Mouse (Mus musculus): ENCODE measurements around the gene Gjb3.

GRCm38 (mm10) chr4:127362520-127362919 is 31.9 kb upstream of the Gjb3 start:
- TF ChIP-seq CTCF (IDR thresholded peaks at IDR 0.05; ENCODE audit: control insufficient read depth, insufficient read depth, insufficient replicate concordance, low read depth, low read length) (no peak), POLR2A (IDR thresholded peaks at IDR 0.05; ENCODE audit: control insufficient read depth, low read depth, low read length) (no peak)
